Mouse (Mus musculus) lung, adult 2 months (tissue): ENCODE measurements around the gene Pank4.

Source experiments
- CTCF ChIP-seq: fragments of 200-500 bp; IDR thresholded peaks from 2 replicates; pipeline ENCODE4 v1.5.1; 2011; ENCODE audit warnings: mild to moderate bottlenecking, low read length, control low read depth; ENCODE audit not compliant: insufficient read depth
- POLR2A ChIP-seq: fragments of 200-500 bp; IDR thresholded peaks from 2 replicates; pipeline ENCODE4 v1.6.1; 2011; ENCODE audit warnings: low read depth, mild to moderate bottlenecking, control low read depth, low read length, borderline replicate concordance; ENCODE audit errors: extremely low read depth

DNA sequence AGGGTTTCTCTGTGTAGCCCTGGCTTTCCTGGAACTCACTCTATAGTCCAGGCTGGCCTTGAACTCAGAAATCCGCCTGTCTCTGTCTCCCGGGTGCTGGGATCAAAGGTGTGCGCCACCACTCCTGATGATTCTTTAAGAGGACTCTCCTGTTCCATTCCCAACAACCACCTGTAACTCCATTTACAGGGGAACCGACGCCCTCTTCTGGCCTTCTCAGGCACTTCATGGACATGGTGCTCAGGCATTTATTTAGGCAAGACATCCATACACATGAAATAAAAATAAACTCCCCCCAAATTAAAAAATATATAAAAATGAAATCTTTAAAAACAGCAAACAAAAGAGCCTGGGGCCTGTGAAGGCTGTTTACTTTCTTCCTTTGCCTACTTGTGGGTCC is 3.2 kb downstream of the Pank4 start:
- TF ChIP-seq CTCF (peak; percentile 40; the same call in 1 of the 2 replicates), POLR2A (no peak)
